Mouse (Mus musculus) cerebellum, adult 2 months (tissue): ENCODE data around the gene Stk19. TPM values are rescaled to one million over a fixed set of nuclear protein-coding genes. Genes with fewer than 3 reads are reported as not detected.
A peak's percentile ranks its signal among the peaks of the same experiment; 100 is the strongest.
"Not testable (repeated sequence)": the region's sequence is repeated elsewhere in the genome, so short reads cannot be mapped to it uniquely, and the experiment has no call there.

Source experiments
- DNase-seq, 2 experiments: peaks; one replicate each; pipeline ENCODE4 v3.0.0; 2021
- H3K27ac ChIP-seq: fragments of 200-500 bp; 2 replicates; pipeline ENCODE4 v1.5.1; 2012; ENCODE audit warnings: low read length, control low read depth, inconsistent platforms; ENCODE audit not compliant: insufficient read depth
- H3K27me3 ChIP-seq: fragments of 200-500 bp; 2 replicates; pipeline ENCODE4 v1.6.1; 2012; ENCODE audit warnings: inconsistent platforms, mild to moderate bottlenecking, low read length, moderate library complexity; ENCODE audit not compliant: control insufficient read depth, insufficient read depth
- H3K4me1 ChIP-seq: fragments of 200-500 bp; 2 replicates; pipeline ENCODE4 v1.6.1; 2011; ENCODE audit warnings: low read length; ENCODE audit not compliant: control insufficient read depth, insufficient read depth
- H3K4me3 ChIP-seq: fragments of 200-500 bp; replicated peaks from 2 replicates; pipeline ENCODE3; 2011; ENCODE audit warnings: mild to moderate bottlenecking, low read depth, low read length, control low read depth; ENCODE audit not compliant: insufficient read depth
- CTCF ChIP-seq: fragments of 200-500 bp; IDR thresholded peaks from 2 replicates; pipeline ENCODE4 v1.5.1; 2011; ENCODE audit warnings: low read depth, mild to moderate bottlenecking, control low read depth, low read length, moderate library complexity, borderline replicate concordance; ENCODE audit not compliant: insufficient read depth
- POLR2A ChIP-seq: fragments of 200-500 bp; IDR thresholded peaks from 2 replicates; pipeline ENCODE4 v1.6.1; 2011; ENCODE audit warnings: low read length, control low read depth, borderline replicate concordance; ENCODE audit not compliant: insufficient read depth
- whole genome bisulfite sequencing: fragments of 180-500 bp; shearing (Covaris S2); methylation state at CpG from one replicate; pipeline ENCODE4 v1.1.7; 2018; 5-methylcytosine and 5-hydroxymethylcytosine counted together
- polyA plus RNA-seq: library from polyadenylated mRNA; depleted of rRNA; stranded (reverse); fragments of >200 nt; gene quantifications from 2 replicates; pipeline ENCODE4 v1.2.3, GENCODE M21; 2012; rRNA removed

The Stk19 gene
- polyA plus RNA-seq, 1 experiment = 52.9 TPM

DNA sequence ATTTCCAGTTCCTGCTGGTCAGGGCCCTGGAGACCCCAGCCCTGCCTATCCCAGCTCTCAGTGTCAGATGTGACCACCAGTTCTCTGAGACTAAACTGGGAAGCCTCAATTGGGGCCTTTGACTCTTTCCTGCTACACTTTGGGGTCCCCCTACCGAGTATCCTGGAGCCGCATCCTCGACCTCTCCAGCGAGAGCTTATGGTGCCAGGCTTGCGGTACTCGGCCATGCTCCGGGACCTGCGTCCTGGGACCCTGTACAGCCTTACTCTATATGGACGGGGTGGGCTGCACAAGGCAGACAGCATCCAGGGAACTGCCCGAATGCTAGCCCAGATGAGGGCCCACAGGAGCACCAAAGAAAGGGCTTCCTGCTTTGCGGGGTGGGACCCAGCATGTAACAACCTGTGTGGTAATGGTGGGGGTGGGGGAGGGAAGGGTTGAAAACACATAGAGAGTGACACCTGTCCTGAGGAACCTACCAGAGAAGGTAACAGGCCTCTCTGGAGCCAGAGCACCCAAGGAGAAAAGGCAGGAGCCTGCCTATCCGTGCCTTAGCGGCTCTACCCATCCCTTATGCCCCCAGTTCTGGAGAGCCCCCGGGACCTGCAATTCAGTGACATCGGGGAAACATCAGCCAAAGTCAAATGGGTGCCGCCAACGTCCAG, 37.7 kb downstream of the Stk19 start:
- no peak for DNase-seq
- no peak overlapping the region for H3K27ac ChIP-seq
- H3K4me1 ChIP-seq = peaks cover 3% of the 10 kb centered on the region; the same call in 1 of the 2 replicates
- no peaks in the 10 kb centered on the region for H3K27me3 ChIP-seq
- TF ChIP-seq POLR2A (no peak), CTCF (no peak)
- WGBS = 90% methylated on average over 17 of the region's 17 CpGs
- no peak overlapping the region for H3K4me3 ChIP-seq

- H3K27ac ChIP-seq, H3K4me1 ChIP-seq, DNase-seq, H3K27me3 ChIP-seq, H3K4me3 ChIP-seq: not testable (repeated sequence)
- 67% methylated on average over 7 of the region's 7 CpGs for WGBS
Measured at GRCm38 (mm10) chr17:34798071-34798470, 38.7 kb downstream of the Stk19 start.

GRCm38 (mm10) chr17:34797211-34797995, 39.3 kb downstream of the Stk19 start:
- H3K4me3 ChIP-seq, DNase-seq, H3K4me1 ChIP-seq, H3K27ac ChIP-seq, H3K27me3 ChIP-seq: not testable (repeated sequence)
- WGBS = 86% methylated on average over 10 of the region's 10 CpGs

DNA sequence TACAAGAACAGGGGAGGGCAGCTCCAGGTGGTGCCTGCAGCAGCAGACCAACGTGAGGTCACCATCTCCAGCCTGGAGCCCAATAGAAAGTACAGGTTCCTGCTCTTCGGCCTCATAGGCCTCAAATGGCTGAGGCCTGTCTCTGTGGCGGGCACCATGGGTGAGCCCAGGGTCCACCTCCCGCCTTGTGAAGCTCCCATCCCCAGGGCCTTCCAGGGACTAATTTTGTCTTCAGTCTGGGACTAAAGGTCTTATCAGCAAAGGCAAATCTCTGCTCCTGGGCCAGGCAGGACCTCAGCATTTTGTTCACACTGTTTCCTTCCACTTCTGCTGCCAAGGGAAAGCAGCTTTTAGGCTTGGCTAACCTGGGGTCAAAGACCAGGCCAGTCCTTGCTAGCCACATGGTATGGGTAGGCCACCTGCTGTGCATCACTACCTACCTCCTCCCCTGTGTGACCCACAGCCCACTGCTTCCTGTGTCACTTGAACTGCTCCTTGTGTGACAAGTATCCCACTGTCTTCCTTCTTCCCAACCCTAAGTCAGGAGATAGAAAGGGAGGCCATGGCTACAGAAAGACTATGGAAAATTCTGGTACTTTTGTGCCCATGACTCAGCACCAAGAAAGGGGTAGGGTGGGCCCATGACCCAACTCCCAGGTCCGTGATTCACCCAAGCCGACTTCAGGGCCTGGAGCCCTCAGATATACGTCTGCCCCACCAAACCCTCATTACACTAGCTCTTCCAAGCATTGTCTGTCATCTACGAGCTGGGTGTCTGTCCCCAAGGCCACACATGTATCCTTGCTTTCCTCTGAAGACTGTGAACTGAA, 40.2 kb downstream of the Stk19 start:
- TF ChIP-seq CTCF (no peak), POLR2A (no peak)
- Histone ChIP-seq H3K27ac (no peak overlapping the region), H3K4me1 (peaks cover 3% of the 10 kb centered on the region; the same call in 1 of the 2 replicates), H3K27me3 (no peaks in the 10 kb centered on the region), H3K4me3 (no peak overlapping the region)
- WGBS = 84% methylated on average over 8 of the region's 8 CpGs
- no peak for DNase-seq

- WGBS = 59% methylated on average over 9 of the region's 9 CpGs
- peak; percentile 19 to 46 for DNase-seq
- TF ChIP-seq CTCF (peak; percentile 48; the same call in 1 of the 2 replicates), POLR2A (no peak)
- no peak overlapping the region for H3K4me3 ChIP-seq
- no peaks in the 10 kb centered on the region for H3K27me3 ChIP-seq
- no peak overlapping the region for H3K27ac ChIP-seq
- peaks cover 3% of the 10 kb centered on the region; the same call in 1 of the 2 replicates for H3K4me1 ChIP-seq
Measured at GRCm38 (mm10) chr17:34795633-34796032, 41.1 kb downstream of the Stk19 start.

DNA sequence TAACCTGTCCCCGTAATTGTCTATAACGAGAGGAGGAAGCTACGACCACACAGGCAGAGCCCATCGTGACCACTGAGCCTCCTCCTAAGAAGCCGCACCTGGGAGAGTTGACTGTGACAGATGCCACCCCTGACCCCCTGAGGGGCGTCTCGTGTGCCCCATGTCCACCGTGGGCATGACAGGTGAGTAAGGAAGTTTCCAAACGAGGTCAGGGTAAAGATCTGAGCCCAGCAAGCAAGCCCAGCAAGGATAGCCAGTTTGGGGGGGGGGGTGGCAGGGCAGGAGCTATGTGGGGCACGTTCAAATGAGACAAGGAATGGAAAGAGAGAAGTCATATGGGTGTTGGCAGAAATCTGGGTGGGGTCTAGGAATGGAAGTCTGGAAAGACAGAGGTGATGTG, 41.7 kb downstream of the Stk19 start:
- DNase-seq = no peak
- H3K27ac ChIP-seq = no peak overlapping the region
- WGBS = 77% methylated on average over 10 of the region's 10 CpGs
- no peaks in the 10 kb centered on the region for H3K27me3 ChIP-seq
- peaks cover 3% of the 10 kb centered on the region; the same call in 1 of the 2 replicates for H3K4me1 ChIP-seq
- TF ChIP-seq CTCF (no peak), POLR2A (no peak)
- H3K4me3 ChIP-seq = no peak overlapping the region

GRCm38 (mm10) chr17:34777680-34778325, 58.9 kb downstream of the Stk19 start:
- no peak for DNase-seq
- 69% methylated on average over 9 of the region's 9 CpGs for WGBS
- TF ChIP-seq CTCF (no peak), POLR2A (no peak)
- Histone ChIP-seq H3K4me1 (no peaks in the 10 kb centered on the region), H3K27me3 (no peaks in the 10 kb centered on the region), H3K4me3 (no peak overlapping the region), H3K27ac (no peak overlapping the region)

Other genes starting within 250 kb of the Stk19 start
- 2.6 and 3.1 TPM in 2 replicates for gene Gpsm3, start 247.1 kb downstream of the Stk19 start, polyA plus RNA-seq
- 69.5 and 72.3 TPM in 2 replicates for gene Pbx2, start 245.7 kb downstream of the Stk19 start, polyA plus RNA-seq
- gene Ager, start 239.1 kb downstream of the Stk19 start, polyA plus RNA-seq = 1.4 and 1.8 TPM in 2 replicates
- gene Rnf5, start 233.3 kb downstream of the Stk19 start, polyA plus RNA-seq = 125 and 137 TPM in 2 replicates
- gene Agpat1, start 232.7 kb downstream of the Stk19 start, polyA plus RNA-seq = 172 and 179 TPM in 2 replicates
- 6.3 and 7.4 TPM in 2 replicates for gene Egfl8, start 221.0 kb downstream of the Stk19 start, polyA plus RNA-seq
- gene Ppt2, start 208.4 kb downstream of the Stk19 start, polyA plus RNA-seq = 57.3 and 66.9 TPM in 2 replicates
- gene Prrt1, start 207.4 kb downstream of the Stk19 start, polyA plus RNA-seq = 194 and 222 TPM in 2 replicates
- gene Fkbpl, start 192.2 kb downstream of the Stk19 start, polyA plus RNA-seq = 7.4 and 8.5 TPM in 2 replicates
- gene Atf6b, start 189.8 kb downstream of the Stk19 start, polyA plus RNA-seq = 61.4 and 69.4 TPM in 2 replicates
- gene Tnxb, start 166.4 kb downstream of the Stk19 start, polyA plus RNA-seq = 1.6 and 1.8 TPM in 2 replicates
- 8.5 and 10.2 TPM in 2 replicates for gene C4b, start 93.1 kb downstream of the Stk19 start, polyA plus RNA-seq
- gene Cyp21a1, start 32.4 kb downstream of the Stk19 start, polyA plus RNA-seq = not detected in 2 replicates
- 59.6 and 62.5 TPM in 2 replicates for gene Dxo, start 74 bp upstream of the Stk19 start, polyA plus RNA-seq
- gene Skiv2l, start 13.3 kb upstream of the Stk19 start, polyA plus RNA-seq = 77.4 and 87.2 TPM in 2 replicates
- gene Nelfe, start 13.4 kb upstream of the Stk19 start, polyA plus RNA-seq = 47.2 and 47.9 TPM in 2 replicates
- 0.14 and 0.20 TPM in 2 replicates for gene Cfb, start 25.6 kb upstream of the Stk19 start, polyA plus RNA-seq
- gene Zbtb12, start 42.5 kb upstream of the Stk19 start, polyA plus RNA-seq = 8.2 and 8.3 TPM in 2 replicates
- 0.08 and 0.10 TPM in 2 replicates for gene Gm20547, start 45.1 kb upstream of the Stk19 start, polyA plus RNA-seq
- 2.3 and 2.9 TPM in 2 replicates for gene C2, start 61.3 kb upstream of the Stk19 start, polyA plus RNA-seq
- 174 and 182 TPM in 2 replicates for gene Ehmt2, start 61.5 kb upstream of the Stk19 start, polyA plus RNA-seq
- gene Slc44a4, start 77.5 kb upstream of the Stk19 start, polyA plus RNA-seq = 0.05 TPM in 1 of 2 replicates, not detected in the other
- 58.7 and 60.9 TPM in 2 replicates for gene Neu1, start 94.3 kb upstream of the Stk19 start, polyA plus RNA-seq
- gene Hspa1b, start 122.3 kb upstream of the Stk19 start, polyA plus RNA-seq = 4.6 and 9.2 TPM in 2 replicates
- not detected in 2 replicates for gene Gm20481, start 133.0 kb upstream of the Stk19 start, polyA plus RNA-seq
- gene Hspa1a, start 135.2 kb upstream of the Stk19 start, polyA plus RNA-seq = 10.5 and 14.9 TPM in 2 replicates
- gene Hspa1l, start 135.8 kb upstream of the Stk19 start, polyA plus RNA-seq = 0.49 and 0.89 TPM in 2 replicates
- 56.2 and 63.7 TPM in 2 replicates for gene Lsm2, start 144.9 kb upstream of the Stk19 start, polyA plus RNA-seq
- gene Vars, start 164.0 kb upstream of the Stk19 start, polyA plus RNA-seq = 65.3 and 77.0 TPM in 2 replicates
- 25.5 and 30.1 TPM in 2 replicates for gene Vwa7, start 179.6 kb upstream of the Stk19 start, polyA plus RNA-seq
- 2.0 and 2.3 TPM in 2 replicates for gene Sapcd1, start 191.1 kb upstream of the Stk19 start, polyA plus RNA-seq
- gene Msh5, start 209.8 kb upstream of the Stk19 start, polyA plus RNA-seq = 4.3 and 5.5 TPM in 2 replicates
- gene Clic1, start 213.0 kb upstream of the Stk19 start, polyA plus RNA-seq = 41.2 and 42.9 TPM in 2 replicates
- 59.5 and 63.3 TPM in 2 replicates for gene Ddah2, start 222.1 kb upstream of the Stk19 start, polyA plus RNA-seq
- gene Ly6g6c, start 228.4 kb upstream of the Stk19 start, polyA plus RNA-seq = 0.11 and 0.15 TPM in 2 replicates
- gene Mpig6b, start 229.2 kb upstream of the Stk19 start, polyA plus RNA-seq = 0.25 and 0.43 TPM in 2 replicates
- 5.3 and 6.3 TPM in 2 replicates for gene Ly6g6e, start 240.0 kb upstream of the Stk19 start, polyA plus RNA-seq
- gene Ly6g6d, start 241.1 kb upstream of the Stk19 start, polyA plus RNA-seq = 8.5 and 10.4 TPM in 2 replicates
- gene Ly6g6f, start 248.7 kb upstream of the Stk19 start, polyA plus RNA-seq = 0.86 and 1.1 TPM in 2 replicates